Mouse (Mus musculus) midbrain, embryonic 11.5 days (tissue): Measurements from ENCODE around the gene Psmg1. TPM values are rescaled to one million over a fixed set of nuclear protein-coding genes. Genes with fewer than 3 reads are reported as not detected.
"Not testable (repeated sequence)": the region's sequence is repeated elsewhere in the genome, so short reads cannot be mapped to it uniquely, and the experiment has no call there.

Source experiments
- ATAC-seq: fragments of 200-750 bp; cut with Nextera tagmentation; 2 replicates; pipeline ENCODE4 v1.8.0; 2017; ENCODE audit warnings: moderate TSS enrichment, moderate library complexity; ENCODE audit not compliant: low FRiP score
- DNase-seq: peaks from one replicate; pipeline ENCODE4 v3.0.0; 2015; ENCODE audit warnings: low spot score; ENCODE audit errors: missing footprints
- H3K27ac ChIP-seq: fragments of 300-500 bp; sonication (generic); 2 replicates; pipeline ENCODE4 v1.5.1; 2014; ENCODE audit warnings: low read depth, low read length
- H3K27me3 ChIP-seq: fragments of 300-500 bp; sonication (generic); 2 replicates; pipeline ENCODE4 v1.6.1; 2014; ENCODE audit warnings: mild to moderate bottlenecking, low read length, moderate library complexity, mixed read lengths; ENCODE audit not compliant: control insufficient read depth, insufficient read depth
- H3K36me3 ChIP-seq: fragments of 300-500 bp; sonication (generic); 2 replicates; pipeline ENCODE4 v1.6.1; 2014; ENCODE audit warnings: mild to moderate bottlenecking, low read length, moderate library complexity, mixed read lengths; ENCODE audit not compliant: control insufficient read depth, insufficient read depth
- H3K4me1 ChIP-seq: fragments of 300-500 bp; sonication (generic); 2 replicates; pipeline ENCODE4 v1.6.1; 2014; ENCODE audit warnings: low read length; ENCODE audit not compliant: control insufficient read depth, insufficient read depth
- H3K4me2 ChIP-seq: fragments of 300-500 bp; sonication (generic); 2 replicates; pipeline ENCODE4 v1.6.1; 2014; ENCODE audit warnings: mild to moderate bottlenecking, moderate library complexity
- H3K4me3 ChIP-seq: fragments of 300-500 bp; sonication (generic); 2 replicates; pipeline ENCODE4 v1.5.1; 2014; ENCODE audit warnings: low read depth, low read length
- H3K9ac ChIP-seq: fragments of 300-500 bp; sonication (generic); 2 replicates; pipeline ENCODE4 v1.6.1; 2014; ENCODE audit warnings: low read length
- H3K9me3 ChIP-seq: fragments of 300-500 bp; sonication (generic); 2 replicates; pipeline ENCODE4 v1.6.1; 2016; ENCODE audit warnings: low read length; ENCODE audit not compliant: control insufficient read depth
- WGBS: fragments of 180-500 bp; shearing (Covaris S2); extraction: QIAGEN DNeasy Blood & Tissue Kit; methylation state at CpG from one replicate; pipeline ENCODE4 v1.1.7; 2014; 5-methylcytosine and 5-hydroxymethylcytosine counted together
- polyA plus RNA-seq: library from polyadenylated mRNA; unstranded; fragments of >200 nt; fragmentation: Nextera tagmentation; extraction: Ambion mirVana; gene quantifications from 2 replicates; pipeline ENCODE4 v1.2.1, GENCODE M21; 2014

Psmg1 gene
- polyA plus RNA-seq, 1 experiment from 2014 or later = 107 TPM

- no CpG with 5 or more reads among the region's 10 CpGs for WGBS
- H3K27ac ChIP-seq, H3K9ac ChIP-seq, H3K4me2 ChIP-seq, H3K4me3 ChIP-seq, H3K4me1 ChIP-seq, H3K27me3 ChIP-seq, H3K9me3 ChIP-seq, DNase-seq, ATAC-seq: not testable (repeated sequence)
- peaks cover 18% of the 10 kb centered on the region for H3K36me3 ChIP-seq
These were observed 13.5 kb upstream of the Psmg1 start for GRCm38 (mm10) chr16:96004278-96004677.

DNA sequence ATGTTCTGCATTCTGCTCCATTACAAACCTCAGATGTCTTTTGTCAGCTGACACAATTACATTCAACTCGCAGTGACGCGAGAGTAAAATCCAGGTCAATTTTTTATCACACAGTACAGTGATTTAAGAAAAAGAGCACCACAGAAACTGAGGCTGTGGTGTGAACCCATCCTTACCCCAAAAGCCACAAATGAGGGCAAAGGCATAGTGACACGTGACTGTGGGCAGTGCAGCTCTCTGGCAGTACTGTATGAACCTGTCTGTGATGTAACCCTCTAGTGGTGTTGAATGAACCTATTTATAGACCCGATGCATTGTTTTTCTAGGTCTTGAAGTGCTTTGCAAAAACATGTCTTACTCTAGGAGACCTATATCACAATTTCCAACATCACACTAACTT is 8.5 kb upstream of the Psmg1 start:
- 95% methylated on average over 5 of the region's 5 CpGs for WGBS
- no peaks in the 10 kb centered on the region for H3K27me3 ChIP-seq
- no peaks in the 10 kb centered on the region for H3K9me3 ChIP-seq
- no peak for ATAC-seq
- peaks cover 14% of the 10 kb centered on the region for H3K36me3 ChIP-seq
- no peak overlapping the region for H3K9ac ChIP-seq
- no peak overlapping the region for H3K4me2 ChIP-seq
- H3K4me1 ChIP-seq = no peaks in the 10 kb centered on the region
- H3K27ac ChIP-seq = no peak overlapping the region
- no peak overlapping the region for H3K4me3 ChIP-seq
- DNase-seq = no peak

DNA sequence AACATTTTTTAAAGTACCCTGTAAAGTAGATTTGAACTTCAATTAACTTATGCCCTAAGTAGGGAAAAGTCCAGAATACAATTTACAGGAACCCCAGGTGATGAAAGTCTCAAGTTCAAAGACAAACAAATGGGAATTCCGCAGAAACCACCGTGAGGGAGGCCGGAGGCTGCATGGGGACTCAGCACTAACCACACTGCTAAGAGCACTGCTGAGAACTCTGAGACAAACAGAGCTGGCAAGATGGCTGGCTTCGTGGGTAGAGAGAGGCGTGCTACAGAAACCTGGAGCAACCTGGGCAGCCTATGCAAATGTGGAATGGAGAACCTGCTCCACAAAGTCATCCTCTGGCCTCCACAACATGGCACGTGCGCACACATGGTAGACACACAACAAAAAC is 5.4 kb upstream of the Psmg1 start:
- 84% methylated on average over 7 of the region's 7 CpGs for WGBS
- ATAC-seq (no peak), DNase-seq (no peak)
- Histone ChIP-seq H3K9ac (no peak overlapping the region), H3K4me2 (no peak overlapping the region), H3K36me3 (peaks cover 5% of the 10 kb centered on the region), H3K9me3 (no peaks in the 10 kb centered on the region), H3K4me3 (no peak overlapping the region), H3K4me1 (no peaks in the 10 kb centered on the region), H3K27ac (no peak overlapping the region), H3K27me3 (no peaks in the 10 kb centered on the region)

DNA sequence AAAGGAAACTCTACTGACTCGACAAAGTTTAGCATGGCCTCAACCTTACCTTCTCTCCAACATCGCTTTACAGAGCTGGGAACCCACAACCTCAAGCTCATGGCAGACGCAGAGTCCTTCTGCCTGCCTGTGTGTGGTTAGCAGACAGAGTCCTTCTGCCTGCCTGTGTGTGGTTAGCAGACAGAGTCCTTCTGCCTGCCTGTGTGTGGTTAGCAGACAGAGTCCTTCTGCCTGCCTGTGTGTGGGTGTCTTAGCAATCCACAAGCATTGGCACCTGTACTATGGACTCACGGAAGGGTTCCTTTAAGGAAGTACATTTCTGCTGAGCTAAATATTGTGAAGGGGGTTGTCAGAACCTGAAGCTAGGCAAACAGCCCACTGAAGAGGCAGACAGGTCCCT is 3.8 kb upstream of the Psmg1 start:
- ATAC-seq, H3K4me1 ChIP-seq, H3K4me2 ChIP-seq, H3K9me3 ChIP-seq, H3K9ac ChIP-seq, H3K36me3 ChIP-seq, H3K4me3 ChIP-seq, H3K27ac ChIP-seq, H3K27me3 ChIP-seq: not testable (repeated sequence)
- WGBS = 92% methylated on average over 4 of the region's 4 CpGs
- peak; percentile 10 for DNase-seq

DNA sequence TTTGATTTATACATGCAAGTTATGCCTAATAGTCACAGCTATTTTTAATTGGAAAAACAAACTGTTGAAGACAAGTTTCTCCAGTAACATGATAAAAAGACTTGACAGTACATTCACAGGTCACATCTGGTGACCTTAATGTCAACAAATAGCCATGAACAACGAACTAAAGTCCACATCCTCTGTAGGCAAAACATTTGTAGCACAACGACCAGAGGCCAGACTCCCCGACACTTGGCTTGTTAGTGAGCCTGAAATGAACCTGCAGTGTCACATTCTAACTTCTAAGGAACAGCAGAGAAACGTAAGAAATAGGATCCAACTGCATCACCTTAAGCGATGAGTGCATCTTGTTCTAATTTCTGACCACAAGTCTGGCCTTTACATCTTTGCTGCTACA is 1.8 kb upstream of the Psmg1 start:
- no peak for ATAC-seq
- H3K4me1 ChIP-seq = peaks cover 5% of the 10 kb centered on the region

DNA sequence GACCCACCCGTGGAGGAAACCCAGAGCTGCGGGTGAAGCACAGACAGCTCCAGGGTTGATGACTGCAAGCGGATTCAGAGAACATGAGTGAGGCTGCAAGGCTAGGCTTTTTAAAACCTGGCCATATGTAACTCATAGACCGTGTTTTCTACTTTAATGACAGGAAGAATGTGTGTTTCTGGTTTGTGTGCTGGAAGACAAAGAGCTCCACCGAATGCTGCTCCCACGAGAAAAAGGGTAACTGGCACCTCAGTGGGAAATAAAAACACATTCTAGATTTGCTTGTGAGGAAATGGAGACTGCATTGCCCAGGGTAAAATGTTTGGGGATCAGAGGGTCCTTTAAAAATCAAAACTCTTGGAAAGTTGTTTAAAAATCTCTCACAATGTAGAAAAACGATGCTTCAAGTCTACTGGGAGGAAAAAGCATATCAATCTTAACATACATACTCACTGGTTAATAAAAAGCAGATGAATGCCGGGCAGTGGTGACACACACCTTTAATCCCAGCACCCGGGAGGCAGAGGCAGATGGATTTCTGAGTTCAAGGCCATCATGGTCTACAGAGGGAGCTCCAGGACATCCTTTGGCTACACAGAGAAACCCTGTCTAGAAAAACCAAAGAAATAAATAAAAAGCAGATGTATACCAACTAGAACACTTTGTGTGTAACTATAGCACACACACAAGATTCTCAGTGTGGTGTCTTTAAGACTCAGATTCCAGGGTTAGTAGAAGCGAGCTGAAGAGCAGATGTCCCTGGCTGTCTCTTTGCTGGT is 551 bp upstream of the Psmg1 start:
- Histone ChIP-seq H3K4me1 (peaks cover 5% of the 10 kb centered on the region), H3K27ac (peak overlapping the region; percentile 45), H3K9ac (peak overlapping the region; percentile 82), H3K36me3 (no peaks in the 10 kb centered on the region; the same call in 1 of the 2 replicates), H3K4me3 (peak overlapping the region; percentile 73), H3K4me2 (peak overlapping the region; percentile 72), H3K27me3 (no peaks in the 10 kb centered on the region), H3K9me3 (no peaks in the 10 kb centered on the region)
- ATAC-seq (no peak), DNase-seq (no peak)
- 9% methylated on average over 10 of the region's 10 CpGs for WGBS

More for the DNA sequence above, 1.8 kb upstream of the Psmg1 start:
- no peak overlapping the region for H3K4me2 ChIP-seq
- no peak for DNase-seq
- H3K36me3 ChIP-seq = no peaks in the 10 kb centered on the region; the same call in 1 of the 2 replicates
- H3K9me3 ChIP-seq = no peaks in the 10 kb centered on the region
- no peak overlapping the region for H3K4me3 ChIP-seq
- 83% methylated on average over 5 of the region's 5 CpGs for WGBS
- no peak overlapping the region for H3K9ac ChIP-seq
- H3K27ac ChIP-seq = no peak overlapping the region
- no peaks in the 10 kb centered on the region for H3K27me3 ChIP-seq

DNA sequence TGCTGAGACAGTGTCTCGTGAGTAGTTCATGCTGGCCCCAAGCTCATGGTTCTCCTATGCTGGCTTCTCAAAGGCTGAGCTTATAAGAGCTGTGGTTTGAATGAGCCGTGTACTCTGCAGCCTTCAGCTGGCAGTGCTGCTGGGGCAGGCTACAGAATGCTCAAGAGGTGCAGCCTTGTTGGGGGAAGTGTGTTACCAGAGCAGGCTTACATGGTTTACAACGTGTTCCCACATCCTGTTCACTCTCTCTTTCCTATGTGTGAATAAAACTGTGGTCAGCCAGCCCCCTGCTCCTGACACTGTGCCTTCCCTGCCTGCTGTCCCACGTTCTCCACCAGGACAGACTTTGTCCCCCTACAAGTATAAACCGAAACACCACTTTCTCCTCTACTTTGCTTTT is 5.8 kb downstream of the Psmg1 start:
- Histone ChIP-seq H3K9ac (no peak overlapping the region), H3K4me3 (no peak overlapping the region), H3K9me3 (no peaks in the 10 kb centered on the region), H3K4me1 (peaks cover 2% of the 10 kb centered on the region), H3K27ac (no peak overlapping the region), H3K36me3 (peaks cover 4% of the 10 kb centered on the region; the same call in 1 of the 2 replicates), H3K4me2 (no peak overlapping the region), H3K27me3 (no peaks in the 10 kb centered on the region)
- WGBS = 85% methylated on average over 5 of the region's 5 CpGs
- ATAC-seq (no peak), DNase-seq (no peak)

DNA sequence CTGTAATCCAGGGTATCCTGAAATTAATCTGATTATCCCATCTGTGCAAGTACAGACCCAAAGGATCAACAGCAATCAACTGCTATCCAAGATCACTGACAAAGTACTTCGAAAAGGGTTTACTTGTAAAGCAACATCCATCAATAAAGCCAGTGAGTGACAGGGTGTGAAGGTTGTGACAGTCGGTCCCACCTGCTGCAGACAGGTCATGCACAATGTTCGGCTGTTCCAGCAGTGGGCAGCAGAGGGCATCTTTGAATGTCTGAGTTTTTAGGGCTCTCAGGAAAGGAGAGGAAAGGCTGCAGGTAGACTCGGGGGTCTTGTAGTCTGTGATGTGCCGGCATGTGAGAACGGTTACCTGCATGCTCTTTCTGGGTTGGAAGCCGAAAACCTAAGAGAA is 7.2 kb downstream of the Psmg1 start:
- Histone ChIP-seq H3K27ac (no peak overlapping the region), H3K4me1 (no peaks in the 10 kb centered on the region), H3K9ac (no peak overlapping the region), H3K9me3 (no peaks in the 10 kb centered on the region), H3K4me2 (no peak overlapping the region), H3K4me3 (no peak overlapping the region), H3K36me3 (peaks cover 4% of the 10 kb centered on the region; the same call in 1 of the 2 replicates), H3K27me3 (no peaks in the 10 kb centered on the region)
- ATAC-seq (no peak), DNase-seq (no peak)
- WGBS = 88% methylated on average over 7 of the region's 7 CpGs

- H3K4me1 ChIP-seq = no peaks in the 10 kb centered on the region
- no peak overlapping the region for H3K4me2 ChIP-seq
- DNase-seq (no peak), ATAC-seq (no peak)
- H3K27me3 ChIP-seq = no peaks in the 10 kb centered on the region
- H3K9ac ChIP-seq = no peak overlapping the region
- H3K27ac ChIP-seq = no peak overlapping the region
- 86% methylated on average over 2 of the region's 2 CpGs for WGBS
- no peaks in the 10 kb centered on the region for H3K9me3 ChIP-seq
- no peaks in the 10 kb centered on the region for H3K36me3 ChIP-seq
- no peak overlapping the region for H3K4me3 ChIP-seq
These were observed 19.9 kb downstream of the Psmg1 start for GRCm38 (mm10) chr16:95970841-95971240.
